Mouse (Mus musculus): ENCODE data around the gene Wdfy4. TPM values are rescaled to one million over a fixed set of nuclear protein-coding genes. Genes with fewer than 3 reads are reported as not detected.

Wdfy4 gene
- polyA plus RNA-seq, 1 experiment from 2014 or later = 0.09 TPM

Other genes starting within 250 kb of the Wdfy4 start
- gene Lrrc18, start 194.1 kb downstream of the Wdfy4 start, polyA plus RNA-seq (2015; fragmentation: Nextera tagmentation; extraction: Ambion mirVana) = 0.35 and 0.43 TPM in 2 replicates
- 0.44 and 0.48 TPM in 2 replicates for gene Arhgap22, start 28.5 kb upstream of the Wdfy4 start, polyA plus RNA-seq (2015; fragmentation: Nextera tagmentation; extraction: Ambion mirVana)

Data from midbrain, embryonic 13.5 days (tissue).